Mouse (Mus musculus) bone marrow, adult 2 months (tissue): ENCODE data around the gene Vav3. TPM values are rescaled to one million over a fixed set of nuclear protein-coding genes. Genes with fewer than 3 reads are reported as not detected.

Source experiments
- H3K27ac ChIP-seq: fragments of 200-500 bp; 2 replicates; pipeline ENCODE4 v1.5.1; 2012; ENCODE audit warnings: low read depth, mild to moderate bottlenecking, control low read depth, inconsistent platforms, low read length; ENCODE audit not compliant: control insufficient read depth, poor library complexity, insufficient read depth
- H3K4me1 ChIP-seq: fragments of 200-500 bp; 2 replicates; pipeline ENCODE4 v1.6.1; 2011; ENCODE audit warnings: low read length; ENCODE audit not compliant: control insufficient read depth, insufficient read depth
- H3K4me3 ChIP-seq: fragments of 200-500 bp; replicated peaks from 2 replicates; pipeline ENCODE3; 2011; ENCODE audit warnings: mild to moderate bottlenecking, low read depth, low read length, control low read depth; ENCODE audit not compliant: control insufficient read depth
- CTCF ChIP-seq: fragments of 200-500 bp; IDR thresholded peaks from 2 replicates; pipeline ENCODE4 v1.5.1; 2011; ENCODE audit warnings: low read length, control low read depth; ENCODE audit not compliant: control insufficient read depth, insufficient read depth
- POLR2A ChIP-seq: fragments of 200-500 bp; IDR thresholded peaks from 2 replicates; pipeline ENCODE4 v1.6.1; 2011; ENCODE audit warnings: low read depth, mild to moderate bottlenecking, control low read depth, low read length, borderline replicate concordance; ENCODE audit not compliant: control insufficient read depth
- WGBS: fragments of 180-500 bp; shearing (Covaris S2); methylation state at CpG from one replicate; pipeline ENCODE4 v1.1.7; 2018; 5-methylcytosine and 5-hydroxymethylcytosine counted together
- polyA plus RNA-seq: library from polyadenylated mRNA; stranded (reverse); fragments of >200 nt; gene quantifications from 2 replicates; pipeline ENCODE4 v1.2.4, GENCODE M21; 2011; ENCODE audit warnings: low replicate concordance; ENCODE audit not compliant: missing spikeins, insufficient read depth, insufficient read length

Gene Vav3
- polyA plus RNA-seq, 1 experiment = 12.7 TPM

GRCm38 (mm10) chr3:109509784-109510183 lies 169.3 kb downstream of the Vav3 start:
- no peak overlapping the region for H3K4me3 ChIP-seq
- H3K27ac ChIP-seq = no peak overlapping the region
- 84% methylated on average over 1 of the region's 1 CpGs for WGBS
- H3K4me1 ChIP-seq = no peaks in the 10 kb centered on the region
- no peak for TF ChIP-seq CTCF
- no peak for TF ChIP-seq POLR2A

GRCm38 (mm10) chr3:109511849-109512248 lies 171.4 kb downstream of the Vav3 start:
- TF ChIP-seq POLR2A (no peak), CTCF (no peak)
- no peak overlapping the region for H3K4me3 ChIP-seq
- 80% methylated on average over 1 of the region's 1 CpGs for WGBS
- H3K27ac ChIP-seq = no peak overlapping the region
- H3K4me1 ChIP-seq = no peaks in the 10 kb centered on the region

- TF ChIP-seq POLR2A (no peak), CTCF (no peak)
- no peak overlapping the region for H3K4me3 ChIP-seq
- H3K27ac ChIP-seq = no peak overlapping the region
- 79% methylated on average over 3 of the region's 3 CpGs for WGBS
- no peaks in the 10 kb centered on the region for H3K4me1 ChIP-seq
Observed at GRCm38 (mm10) chr3:109515479-109515878, 175.0 kb downstream of the Vav3 start.

GRCm38 (mm10) chr3:109516372-109516771 lies 175.9 kb downstream of the Vav3 start:
- H3K4me1 ChIP-seq = no peaks in the 10 kb centered on the region
- 88% methylated on average over 10 of the region's 10 CpGs for WGBS
- H3K27ac ChIP-seq = no peak overlapping the region
- TF ChIP-seq POLR2A = no peak
- no peak for TF ChIP-seq CTCF
- H3K4me3 ChIP-seq = no peak overlapping the region

GRCm38 (mm10) chr3:109522115-109522514 lies 181.7 kb downstream of the Vav3 start:
- 80% methylated on average over 7 of the region's 7 CpGs for WGBS
- H3K27ac ChIP-seq = no peak overlapping the region
- no peak for TF ChIP-seq POLR2A
- TF ChIP-seq CTCF = no peak

GRCm38 (mm10) chr3:109525825-109526224 lies 185.4 kb downstream of the Vav3 start:
- Histone ChIP-seq H3K4me1 (no peaks in the 10 kb centered on the region), H3K27ac (no peak overlapping the region), H3K4me3 (no peak overlapping the region)
- 88% methylated on average over 12 of the region's 12 CpGs for WGBS
- TF ChIP-seq POLR2A (no peak), CTCF (no peak)

More at GRCm38 (mm10) chr3:109522115-109522514, 181.7 kb downstream of the Vav3 start:
- H3K4me1 ChIP-seq = no peaks in the 10 kb centered on the region
- no peak overlapping the region for H3K4me3 ChIP-seq

GRCm38 (mm10) chr3:109526246-109526645 lies 185.8 kb downstream of the Vav3 start:
- Histone ChIP-seq H3K27ac (no peak overlapping the region), H3K4me3 (no peak overlapping the region), H3K4me1 (no peaks in the 10 kb centered on the region)
- WGBS = 15% methylated on average over 4 of the region's 4 CpGs
- TF ChIP-seq CTCF (peak; percentile 57; the same call in 1 of the 2 replicates), POLR2A (no peak)

- no peak for TF ChIP-seq POLR2A
- no peak for TF ChIP-seq CTCF
- WGBS = 81% methylated on average over 8 of the region's 8 CpGs
- no peak overlapping the region for H3K4me3 ChIP-seq
- no peaks in the 10 kb centered on the region for H3K4me1 ChIP-seq
- no peak overlapping the region for H3K27ac ChIP-seq
Observed at GRCm38 (mm10) chr3:109526651-109527050, 186.2 kb downstream of the Vav3 start.

- H3K4me1 ChIP-seq = no peaks in the 10 kb centered on the region
- H3K4me3 ChIP-seq = no peak overlapping the region
- TF ChIP-seq CTCF (no peak), POLR2A (no peak)
- 87% methylated on average over 4 of the region's 4 CpGs for WGBS
- H3K27ac ChIP-seq = no peak overlapping the region
Observed at GRCm38 (mm10) chr3:109528688-109529087, 188.2 kb downstream of the Vav3 start.
